Mouse (Mus musculus): ENCODE results near the gene Mrpl20.

DNA sequence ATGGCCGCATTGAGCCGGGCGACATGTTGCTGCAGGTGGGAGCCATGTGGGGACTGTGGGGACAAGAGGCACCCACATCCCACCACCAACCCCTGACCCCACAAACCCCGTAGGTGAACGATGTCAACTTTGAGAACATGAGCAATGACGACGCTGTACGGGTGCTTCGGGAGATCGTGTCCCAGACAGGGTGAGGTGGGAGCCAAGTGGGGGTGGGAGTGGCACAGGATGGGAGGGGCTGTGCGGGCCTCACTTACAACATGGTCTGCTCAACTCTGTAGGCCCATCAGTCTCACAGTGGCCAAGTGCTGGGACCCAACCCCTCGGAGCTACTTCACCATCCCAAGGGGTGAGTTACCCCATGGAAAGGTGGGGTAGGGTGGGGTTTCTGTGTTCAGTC lies 52.3 kb downstream of the Mrpl20 start:
- no peak for TF ChIP-seq CTCF (IDR thresholded peaks at IDR 0.05; ENCODE audit: low read depth, low read length)
- no peak for TF ChIP-seq POLR2A (IDR thresholded peaks at IDR 0.05; ENCODE audit: extremely low read depth, insufficient read depth, low read length)

All from liver, adult 2 months (tissue).